Mouse (Mus musculus) stomach, postnatal 0 days (tissue): ENCODE measurements around the gene Fam81a. TPM values are rescaled to one million over a fixed set of nuclear protein-coding genes. Genes with fewer than 3 reads are reported as not detected.

ENCODE experiments used
- ATAC-seq: fragments of 200-750 bp; cut with Nextera tagmentation; 2 replicates; pipeline ENCODE4 v1.8.0; 2017; ENCODE audit not compliant: low FRiP score, low TSS enrichment
- DNase-seq: peaks from one replicate; pipeline ENCODE4 v3.0.0-alpha.2; 2016; ENCODE audit warnings: low spot score
- H3K27ac ChIP-seq: fragments of 300-500 bp; sonication (generic); replicated peaks from 2 replicates; pipeline ENCODE4 v1.5.1; 2014; ENCODE audit warnings: mild to moderate bottlenecking, control low read depth
- H3K27me3 ChIP-seq: fragments of 300-500 bp; sonication (generic); 2 replicates; pipeline ENCODE4 v1.6.1; 2014; ENCODE audit warnings: low read length; ENCODE audit not compliant: control insufficient read depth, insufficient read depth
- H3K36me3 ChIP-seq: fragments of 300-500 bp; sonication (generic); 2 replicates; pipeline ENCODE4 v1.6.1; 2014; ENCODE audit warnings: low read length, mixed read lengths; ENCODE audit not compliant: control insufficient read depth, insufficient read depth
- H3K4me1 ChIP-seq: fragments of 300-500 bp; sonication (generic); replicated peaks from 2 replicates; pipeline ENCODE4 v1.6.1; 2014; ENCODE audit warnings: antibody characterized with exemption; ENCODE audit not compliant: control insufficient read depth, insufficient read depth
- H3K4me2 ChIP-seq: fragments of 300-500 bp; sonication (generic); replicated peaks from 2 replicates; pipeline ENCODE4 v1.6.1; 2014; ENCODE audit warnings: low read depth, mild to moderate bottlenecking, control low read depth, moderate library complexity
- H3K4me3 ChIP-seq: fragments of 300-500 bp; sonication (generic); 2 replicates; pipeline ENCODE4 v1.5.1; 2014; ENCODE audit warnings: low read depth, low read length, control low read depth
- H3K9ac ChIP-seq: fragments of 300-500 bp; sonication (generic); 2 replicates; pipeline ENCODE4 v1.6.1; 2014; ENCODE audit warnings: mild to moderate bottlenecking, low read length, control low read depth, mixed read lengths
- H3K9me3 ChIP-seq: fragments of 300-500 bp; sonication (generic); 2 replicates; pipeline ENCODE4 v1.6.1; 2016; ENCODE audit warnings: low read length; ENCODE audit not compliant: control insufficient read depth
- CTCF ChIP-seq: IDR thresholded peaks from 2 replicates; pipeline ENCODE4 v1.5.1; 2016; ENCODE audit warnings: antibody characterized with exemption, low read depth, mild to moderate bottlenecking, moderate library complexity
- EP300 ChIP-seq: optimal IDR thresholded peaks from 2 replicates; pipeline ENCODE3; 2016; ENCODE audit warnings: antibody characterized with exemption
- WGBS: fragments of 180-500 bp; shearing (Covaris S2); extraction: QIAGEN DNeasy Blood & Tissue Kit; methylation state at CpG from one replicate; pipeline ENCODE4 v1.1.7; 2014; 5-methylcytosine and 5-hydroxymethylcytosine counted together
- polyA plus RNA-seq: library from polyadenylated mRNA; unstranded; fragments of >200 nt; fragmentation: Nextera tagmentation; extraction: Ambion mirVana; gene quantifications from 2 replicates; pipeline ENCODE4 v1.2.1, GENCODE M21; 2015

Fam81a gene
- polyA plus RNA-seq, 1 experiment from 2014 or later: 3.0 TPM

DNA sequence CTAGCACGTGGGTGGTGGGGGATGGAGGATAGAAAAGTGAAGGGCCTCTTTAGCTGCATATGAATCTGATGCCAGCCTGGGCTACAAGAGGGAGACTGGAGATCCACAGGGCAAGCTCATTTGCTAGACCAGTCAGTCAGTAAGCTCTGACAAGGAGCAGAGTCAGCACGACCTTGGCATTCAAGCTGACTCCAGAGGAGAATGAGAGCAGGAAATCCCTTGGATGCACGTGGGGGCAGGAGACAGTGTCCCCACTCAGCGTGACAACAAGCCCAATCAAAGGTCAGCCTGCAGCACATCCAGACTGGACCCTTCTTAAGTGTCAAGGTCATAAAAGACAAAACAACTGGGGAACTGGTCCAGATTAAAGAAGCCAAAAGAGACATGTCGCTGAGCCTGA is 7.6 kb downstream of the Fam81a start:
- no peaks in the 10 kb centered on the region for H3K4me1 ChIP-seq
- H3K4me2 ChIP-seq: no peak overlapping the region
- WGBS: 62% methylated on average over 5 of the region's 5 CpGs
- no peak for TF ChIP-seq CTCF
- TF ChIP-seq EP300: no peak
- H3K27ac ChIP-seq: no peak overlapping the region
- H3K9me3 ChIP-seq: no peaks in the 10 kb centered on the region
- H3K27me3 ChIP-seq: no peaks in the 10 kb centered on the region
- H3K36me3 ChIP-seq: no peaks in the 10 kb centered on the region
- ATAC-seq (no peak), DNase-seq (no peak)
- no peak overlapping the region for H3K4me3 ChIP-seq
- H3K9ac ChIP-seq: no peak overlapping the region

GRCm38 (mm10) chr9:70134215-70134614 is 8.1 kb downstream of the Fam81a start:
- H3K36me3 ChIP-seq: no peaks in the 10 kb centered on the region
- no peaks in the 10 kb centered on the region for H3K27me3 ChIP-seq
- ATAC-seq (no peak), DNase-seq (no peak)
- no peaks in the 10 kb centered on the region for H3K9me3 ChIP-seq
- no peaks in the 10 kb centered on the region for H3K4me1 ChIP-seq
- H3K27ac ChIP-seq: no peak overlapping the region
- no peak overlapping the region for H3K4me2 ChIP-seq
- WGBS: 72% methylated on average over 9 of the region's 9 CpGs
- no peak for TF ChIP-seq CTCF
- TF ChIP-seq EP300: no peak
- H3K9ac ChIP-seq: no peak overlapping the region
- H3K4me3 ChIP-seq: no peak overlapping the region

DNA sequence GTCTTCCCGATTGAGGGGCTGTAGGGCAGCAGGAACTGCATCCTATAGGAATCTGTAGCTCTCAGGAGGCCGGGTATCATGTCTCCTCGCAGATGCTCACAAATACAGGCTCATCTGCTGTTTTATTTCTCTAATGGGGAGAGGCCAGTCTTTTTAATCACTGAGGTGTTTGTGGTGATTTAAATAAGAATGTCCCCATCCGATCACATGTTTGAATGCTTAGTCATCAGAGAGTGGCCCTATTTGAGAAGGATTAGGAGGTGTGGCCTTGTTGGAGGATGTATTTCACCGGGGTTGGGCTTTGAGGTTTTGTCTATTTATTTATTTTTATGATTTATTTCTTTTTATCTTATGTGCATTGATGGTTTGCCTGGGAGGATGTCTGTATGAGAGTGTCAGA is 11.6 kb downstream of the Fam81a start:
- H3K27me3 ChIP-seq: no peaks in the 10 kb centered on the region
- TF ChIP-seq CTCF: no peak
- TF ChIP-seq EP300: no peak
- no peak overlapping the region for H3K9ac ChIP-seq
- H3K4me3 ChIP-seq: no peak overlapping the region
- H3K36me3 ChIP-seq: no peaks in the 10 kb centered on the region
- DNase-seq: no peak
- no peak for ATAC-seq
- WGBS: 87% methylated on average over 5 of the region's 5 CpGs
- H3K27ac ChIP-seq: no peak overlapping the region
- H3K4me2 ChIP-seq: no peak overlapping the region
- no peaks in the 10 kb centered on the region for H3K9me3 ChIP-seq
- H3K4me1 ChIP-seq: no peaks in the 10 kb centered on the region

DNA sequence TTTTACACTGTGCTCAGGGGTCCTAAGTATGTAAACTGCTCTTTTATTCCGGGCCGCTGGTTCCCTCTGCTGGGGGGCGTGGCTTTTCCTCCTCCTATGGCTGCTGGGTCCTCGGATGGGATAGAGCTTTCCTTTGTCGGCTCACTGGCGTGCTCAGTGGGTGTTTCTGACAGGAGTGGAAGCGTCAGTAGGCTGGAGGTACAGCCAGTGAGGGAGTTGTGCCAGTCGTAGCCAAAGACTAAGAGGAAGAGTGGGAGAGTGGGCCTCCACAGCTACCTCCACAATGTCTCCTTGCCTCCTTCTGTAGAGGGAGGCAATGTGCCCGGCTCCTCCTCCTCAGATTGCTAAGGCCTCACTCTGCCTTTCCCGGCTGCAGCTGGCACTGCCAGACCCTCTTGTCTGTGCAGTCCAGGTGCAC is 30.5 kb downstream of the Fam81a start:
- Histone ChIP-seq H3K36me3 (no peaks in the 10 kb centered on the region), H3K4me2 (peak overlapping the region; percentile 25; the same call in 1 of the 2 replicates), H3K4me1 (no peaks in the 10 kb centered on the region), H3K4me3 (no peak overlapping the region), H3K27me3 (no peaks in the 10 kb centered on the region), H3K27ac (no peak overlapping the region), H3K9me3 (no peaks in the 10 kb centered on the region), H3K9ac (no peak overlapping the region)
- no peak for TF ChIP-seq EP300
- no peak for TF ChIP-seq CTCF
- ATAC-seq: peak; percentile 51; the same call in 1 of the 2 replicates
- 4% methylated on average over 10 of the region's 10 CpGs for WGBS
- peak; percentile 16 for DNase-seq

GRCm38 (mm10) chr9:70110871-70111270 is 31.5 kb downstream of the Fam81a start:
- no peak overlapping the region for H3K4me3 ChIP-seq
- no peaks in the 10 kb centered on the region for H3K27me3 ChIP-seq
- no peak overlapping the region for H3K27ac ChIP-seq
- DNase-seq: no peak
- H3K9me3 ChIP-seq: no peaks in the 10 kb centered on the region
- no peak for ATAC-seq
- H3K4me1 ChIP-seq: no peaks in the 10 kb centered on the region
- 68% methylated on average over 7 of the region's 7 CpGs for WGBS
- TF ChIP-seq EP300: no peak
- TF ChIP-seq CTCF: no peak
- H3K4me2 ChIP-seq: no peak overlapping the region
- H3K36me3 ChIP-seq: no peaks in the 10 kb centered on the region
- H3K9ac ChIP-seq: no peak overlapping the region

DNA sequence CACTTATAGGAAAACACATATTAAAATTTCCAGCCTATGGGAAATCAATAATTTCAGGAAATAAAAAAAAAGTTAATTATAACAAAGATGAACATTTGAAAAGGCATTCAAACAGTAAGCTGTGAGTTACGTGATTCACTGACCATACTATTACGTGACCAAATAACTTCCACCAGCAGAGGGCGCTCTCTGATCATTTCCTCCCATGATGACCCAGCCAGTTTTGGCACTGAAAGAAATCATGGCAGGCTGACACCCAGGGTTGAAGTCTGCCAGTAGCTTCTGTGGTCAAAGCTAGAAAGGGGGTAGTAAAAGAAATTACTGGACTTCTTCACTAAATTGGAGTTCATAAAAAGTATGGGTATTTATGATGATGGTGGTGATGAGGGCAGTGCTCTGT is 33.1 kb downstream of the Fam81a start:
- Histone ChIP-seq H3K27me3 (no peaks in the 10 kb centered on the region), H3K4me3 (no peak overlapping the region), H3K4me1 (no peaks in the 10 kb centered on the region), H3K4me2 (no peak overlapping the region), H3K36me3 (no peaks in the 10 kb centered on the region), H3K9me3 (no peaks in the 10 kb centered on the region), H3K27ac (no peak overlapping the region), H3K9ac (no peak overlapping the region)
- no peak for TF ChIP-seq EP300
- TF ChIP-seq CTCF: peak; percentile 96
- DNase-seq (peak; percentile 84), ATAC-seq (no peak)
- 14% methylated on average over 3 of the region's 3 CpGs for WGBS
